Mouse (Mus musculus) stomach, postnatal 0 days (tissue): ENCODE results near the gene Pwp2.

ENCODE experiments used
- CTCF ChIP-seq: IDR thresholded peaks from 2 replicates; pipeline ENCODE4 v1.5.1; 2016; ENCODE audit warnings: antibody characterized with exemption, low read depth, mild to moderate bottlenecking, moderate library complexity
- EP300 ChIP-seq: optimal IDR thresholded peaks from 2 replicates; pipeline ENCODE3; 2016; ENCODE audit warnings: antibody characterized with exemption

DNA sequence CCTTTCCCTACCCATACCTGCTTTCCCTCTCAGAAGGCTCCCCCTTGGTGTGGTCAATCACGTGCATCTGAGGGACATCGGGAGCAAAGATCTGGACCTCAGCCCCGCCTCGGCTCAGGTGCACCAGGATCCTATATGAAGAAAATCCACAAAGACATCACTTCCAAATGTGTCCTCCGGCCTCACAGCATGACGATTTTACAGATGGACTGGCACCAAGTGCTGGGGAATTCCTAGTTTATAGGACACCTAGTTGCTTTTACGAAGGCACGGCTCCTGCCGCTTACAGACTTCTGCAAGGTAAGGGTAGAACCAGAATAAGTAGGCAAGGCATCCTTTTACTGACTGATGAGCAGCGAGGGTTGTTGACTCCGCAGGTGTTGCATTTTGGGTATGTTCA lies 16.2 kb downstream of the Pwp2 start:
- TF ChIP-seq CTCF (no peak), EP300 (no peak)
